Mouse (Mus musculus) ES-E14 (cell line): Measurements from ENCODE around the gene Polr1b. TPM values are rescaled to one million over a fixed set of nuclear protein-coding genes. Genes with fewer than 3 reads are reported as not detected.

Experiments
- DNase-seq: peaks from one replicate; pipeline ENCODE4 v3.0.0-alpha.2; 2013; ENCODE audit warnings: low read depth, low spot score
- H3K27ac ChIP-seq: 2 replicates; pipeline ENCODE4 v1.5.1; 2012; ENCODE audit warnings: low read depth, mild to moderate bottlenecking, low read length, moderate library complexity, mixed read lengths; ENCODE audit not compliant: poor library complexity, insufficient read depth, severe bottlenecking
- H3K36me3 ChIP-seq: 2 replicates; pipeline ENCODE4 v1.6.1; 2012; ENCODE audit warnings: mild to moderate bottlenecking, low read length, moderate library complexity, mixed read lengths; ENCODE audit not compliant: control insufficient read depth, poor library complexity, insufficient read depth, severe bottlenecking
- H3K4me1 ChIP-seq, 2 experiments: fragments of 150-350 bp in 1 of 2; sonication (generic) in 1 of 2; 2 replicates each; pipeline ENCODE4 v1.6.1; 2012; ENCODE audit warnings: low read length in 2 of 2, mild to moderate bottlenecking in 1 of 2, mixed read lengths in 1 of 2; ENCODE audit not compliant: control insufficient read depth in 2 of 2, insufficient read depth in 2 of 2, poor library complexity in 1 of 2
- H3K4me3 ChIP-seq, 2 experiments: fragments of 150-350 bp in 1 of 2; sonication (generic) in 1 of 2; 2 replicates each; pipeline ENCODE4 v1.5.1; 2012; ENCODE audit warnings: low read length in 2 of 2, low read depth in 1 of 2, mild to moderate bottlenecking in 1 of 2, mixed read lengths in 1 of 2; ENCODE audit not compliant: insufficient read depth in 1 of 2, poor library complexity in 1 of 2, severe bottlenecking in 1 of 2
- H3K9ac ChIP-seq: 2 replicates; pipeline ENCODE4 v1.6.1; 2012; ENCODE audit warnings: low read depth, mild to moderate bottlenecking, low read length, mixed read lengths; ENCODE audit not compliant: poor library complexity, insufficient read depth, severe bottlenecking
- H3K9me3 ChIP-seq: fragments of 150-350 bp; sonication (generic); 2 replicates; pipeline ENCODE4 v1.6.1; 2012; ENCODE audit warnings: low read depth, mild to moderate bottlenecking, low read length; ENCODE audit not compliant: control insufficient read depth, insufficient read depth
- CHD2 ChIP-seq: IDR thresholded peaks from 2 replicates; pipeline ENCODE4 v1.6.1; 2014; ENCODE audit warnings: mild to moderate bottlenecking, low read depth, low read length, inconsistent platforms
- HCFC1 ChIP-seq: IDR thresholded peaks from 2 replicates; pipeline ENCODE4 v1.6.1; 2012; ENCODE audit warnings: low read length, inconsistent platforms, borderline replicate concordance; ENCODE audit not compliant: insufficient read depth
- MAFK ChIP-seq: IDR thresholded peaks from 2 replicates; pipeline ENCODE4 v1.6.1; 2014; ENCODE audit warnings: mild to moderate bottlenecking, low read depth, low read length, inconsistent platforms; ENCODE audit not compliant: insufficient read depth
- ZC3H11A ChIP-seq: IDR thresholded peaks from 2 replicates; pipeline ENCODE4 v1.6.1; 2012; ENCODE audit warnings: low read depth, mild to moderate bottlenecking, inconsistent platforms, low read length, borderline replicate concordance
- ZNF384 ChIP-seq: IDR thresholded peaks from 2 replicates; pipeline ENCODE4 v1.6.1; 2012; ENCODE audit warnings: low read depth, low read length, inconsistent platforms
- in situ Hi-C, 2 experiments: fragments of 600-800 bp; cut with MboI; formaldehyde crosslinking; loops; one replicate each; pipeline ENCODE4 v1.15.1; 2025; ENCODE audit warnings: low sequenced_read_pairs in 2 of 2, inconsistent platforms in 1 of 2; ENCODE audit not compliant: unreplicated experiment in 2 of 2
- total RNA-seq: library from RNA; depleted of rRNA; stranded (reverse); fragments of 300-350 nt; gene quantifications from 2 replicates; pipeline ENCODE4 v1.2.3, GENCODE M21; 2012

Polr1b gene
- total RNA-seq, 1 experiment: 100 TPM

- Histone ChIP-seq H3K9me3 (no peaks in the 10 kb centered on the region), H3K36me3 (no peaks in the 10 kb centered on the region), H3K27ac (no peak overlapping the region), H3K4me3 (no peak overlapping the region), H3K4me1 (no peaks in the 10 kb centered on the region), H3K9ac (no peak overlapping the region)
- DNase-seq: no peak
- no peak for TF ChIP-seq MAFK
- no peak for TF ChIP-seq HCFC1
- no peak for TF ChIP-seq ZC3H11A
- no peak for TF ChIP-seq CHD2
- no peak for TF ChIP-seq ZNF384
- in situ Hi-C loops: no loop called here
Measured at GRCm38 (mm10) chr2:129070296-129070695, 30.5 kb upstream of the Polr1b start.

- TF ChIP-seq ZNF384: no peak
- TF ChIP-seq MAFK: no peak
- TF ChIP-seq ZC3H11A: no peak
- no peak for TF ChIP-seq HCFC1
- no peak for TF ChIP-seq CHD2
- no peaks in the 10 kb centered on the region for H3K36me3 ChIP-seq
- no peaks in the 10 kb centered on the region for H3K4me1 ChIP-seq
- no peak overlapping the region for H3K9ac ChIP-seq
- no peak overlapping the region for H3K4me3 ChIP-seq
- H3K27ac ChIP-seq: no peak overlapping the region
- in situ Hi-C loops: no loop called here
- no peak for DNase-seq
- H3K9me3 ChIP-seq: no peaks in the 10 kb centered on the region
Measured at GRCm38 (mm10) chr2:129078313-129078712, 22.5 kb upstream of the Polr1b start.

- H3K36me3 ChIP-seq: no peaks in the 10 kb centered on the region
- no peak overlapping the region for H3K9ac ChIP-seq
- DNase-seq: no peak
- H3K27ac ChIP-seq: no peak overlapping the region
- no peak overlapping the region for H3K4me3 ChIP-seq
- no peaks in the 10 kb centered on the region for H3K4me1 ChIP-seq
- in situ Hi-C loops: no loop called here
- no peak for TF ChIP-seq ZNF384
- TF ChIP-seq CHD2: no peak
- TF ChIP-seq ZC3H11A: no peak
- no peak for TF ChIP-seq MAFK
- no peak for TF ChIP-seq HCFC1
- no peaks in the 10 kb centered on the region for H3K9me3 ChIP-seq
Measured at GRCm38 (mm10) chr2:129079194-129079593, 21.6 kb upstream of the Polr1b start.

- no peaks in the 10 kb centered on the region for H3K4me1 ChIP-seq
- no peak overlapping the region for H3K27ac ChIP-seq
- H3K36me3 ChIP-seq: peaks cover 2% of the 10 kb centered on the region; the same call in 1 of the 2 replicates
- in situ Hi-C loops: no loop called here
- DNase-seq: no peak
- H3K9me3 ChIP-seq: no peaks in the 10 kb centered on the region
- H3K4me3 ChIP-seq: no peak overlapping the region
- H3K9ac ChIP-seq: no peak overlapping the region
- TF ChIP-seq HCFC1: no peak
- TF ChIP-seq CHD2: no peak
- no peak for TF ChIP-seq MAFK
- no peak for TF ChIP-seq ZC3H11A
- no peak for TF ChIP-seq ZNF384
Measured at GRCm38 (mm10) chr2:129081097-129081496, 19.7 kb upstream of the Polr1b start.

- DNase-seq: no peak
- Histone ChIP-seq H3K4me1 (no peaks in the 10 kb centered on the region), H3K9ac (no peak overlapping the region), H3K4me3 (no peak overlapping the region), H3K27ac (no peak overlapping the region), H3K9me3 (no peaks in the 10 kb centered on the region), H3K36me3 (peaks cover 2% of the 10 kb centered on the region; the same call in 1 of the 2 replicates)
- TF ChIP-seq ZNF384 (no peak), CHD2 (no peak), ZC3H11A (no peak), HCFC1 (no peak), MAFK (no peak)
- in situ Hi-C loops: no loop called here
Measured at GRCm38 (mm10) chr2:129083514-129083913, 17.3 kb upstream of the Polr1b start.
